ENCODE assay signal across 24 mouse cellular contexts in genomic region chr1:152188700-152189099, GRCm38 (mm10).
DNase-seq lines count a peak whose midpoint lies in the region; ATAC-seq and TF ChIP-seq lines count a peak whose summit lies in the region.
"Had no signal": no experiment of that assay in that cellular context is flagged by ENCODE, and none has a peak within 500 bp of the region (broad histone marks: within the 10 kb centered on the region; RNA-seq: fewer than 3 reads in every experiment).

No protein-coding gene starts in this region.

- no peaks in the 10 kb centered on the region for H3K36me3 ChIP-seq in embryonic facial prominence, embryonic 14.5 days (ENCODE audit: control insufficient read depth, insufficient read depth, low read length)
- no peaks in the 10 kb centered on the region for H3K36me3 ChIP-seq in embryonic facial prominence, embryonic 10.5 days (replicated peaks)
- H3K36me3 ChIP-seq in hindbrain, embryonic 14.5 days (replicated peaks; ENCODE audit: control insufficient read depth, insufficient read depth), result no peaks in the 10 kb centered on the region
- H3K36me3 ChIP-seq in hindbrain, embryonic 13.5 days, result no peaks in the 10 kb centered on the region
- H3K36me3 ChIP-seq in midbrain, embryonic 14.5 days (ENCODE audit: control insufficient read depth, insufficient read depth, low read length), result no peaks in the 10 kb centered on the region
- no peaks in the 10 kb centered on the region for H3K36me3 ChIP-seq in midbrain, postnatal 0 days (ENCODE audit: insufficient read depth, low read length)
- H3K36me3 ChIP-seq: embryonic facial prominence, embryonic 12.5 days; forebrain, embryonic 12.5 days; forebrain, embryonic 15.5 days; heart, embryonic 12.5 days; heart, embryonic 15.5 days; hindbrain, embryonic 15.5 days; intestine, embryonic 15.5 days had no signal

- 0 out of 2 replicates have a peak overlapping the region, but pooled peaks have one; percentile 29 for H3K27ac ChIP-seq in embryonic facial prominence, embryonic 14.5 days (replicated peaks; ENCODE audit: low read depth, low read length)
- H3K27ac ChIP-seq in embryonic facial prominence, embryonic 10.5 days (replicated peaks), result no peak overlapping the region
- 0 out of 2 replicates have a peak overlapping the region, but pooled peaks have one; percentile 11 for H3K27ac ChIP-seq in hindbrain, embryonic 14.5 days
- H3K27ac ChIP-seq in hindbrain, embryonic 13.5 days, result no peak overlapping the region; the same call in 1 of the 2 replicates
- H3K27ac ChIP-seq in midbrain, embryonic 14.5 days (replicated peaks; ENCODE audit: low read depth, low read length), result peak overlapping the region; percentile 17; the same call in 1 of the 2 replicates
- no peak overlapping the region for H3K27ac ChIP-seq in midbrain, postnatal 0 days (ENCODE audit: low read depth, low read length)
- H3K27ac ChIP-seq: embryonic facial prominence, embryonic 12.5 days; forebrain, embryonic 12.5 days; forebrain, embryonic 15.5 days; heart, embryonic 15.5 days; hindbrain, embryonic 15.5 days; intestine, embryonic 15.5 days had no signal

- no peaks in the 10 kb centered on the region; the same call in 1 of the 2 replicates for H3K4me1 ChIP-seq in embryonic facial prominence, embryonic 14.5 days (ENCODE audit: control insufficient read depth, insufficient read depth, low read length)
- no peaks in the 10 kb centered on the region for H3K4me1 ChIP-seq in embryonic facial prominence, embryonic 10.5 days
- H3K4me1 ChIP-seq in hindbrain, embryonic 14.5 days (replicated peaks; ENCODE audit: control insufficient read depth, insufficient read depth, low read length), result no peaks in the 10 kb centered on the region; the same call in 1 of the 2 replicates
- H3K4me1 ChIP-seq in hindbrain, embryonic 13.5 days (replicated peaks), result peaks cover 9% of the 10 kb centered on the region
- peaks cover 7% of the 10 kb centered on the region for H3K4me1 ChIP-seq in midbrain, embryonic 14.5 days (ENCODE audit: control insufficient read depth, insufficient read depth, low read length)
- no peaks in the 10 kb centered on the region for H3K4me1 ChIP-seq in midbrain, postnatal 0 days (ENCODE audit: insufficient read depth, low read length)
- H3K4me1 ChIP-seq: embryonic facial prominence, embryonic 12.5 days; forebrain, embryonic 15.5 days; heart, embryonic 12.5 days; heart, embryonic 15.5 days; intestine, embryonic 15.5 days had no signal

- H3K27me3 ChIP-seq in embryonic facial prominence, embryonic 14.5 days (replicated peaks; ENCODE audit: control insufficient read depth, insufficient read depth, low read length), result no peaks in the 10 kb centered on the region
- no peaks in the 10 kb centered on the region for H3K27me3 ChIP-seq in embryonic facial prominence, embryonic 10.5 days (replicated peaks; ENCODE audit: low read depth, poor library complexity, severe bottlenecking)
- no peaks in the 10 kb centered on the region for H3K27me3 ChIP-seq in hindbrain, embryonic 14.5 days (ENCODE audit: control insufficient read depth, insufficient read depth, low read length)
- no peaks in the 10 kb centered on the region for H3K27me3 ChIP-seq in hindbrain, embryonic 13.5 days
- no peaks in the 10 kb centered on the region for H3K27me3 ChIP-seq in midbrain, embryonic 14.5 days (ENCODE audit: control insufficient read depth, insufficient read depth, low read length)
- no peaks in the 10 kb centered on the region for H3K27me3 ChIP-seq in midbrain, postnatal 0 days (ENCODE audit: insufficient read depth, low read length)
- H3K27me3 ChIP-seq: embryonic facial prominence, embryonic 12.5 days; forebrain, embryonic 12.5 days; forebrain, embryonic 15.5 days; heart, embryonic 12.5 days; heart, embryonic 15.5 days; hindbrain, embryonic 15.5 days; intestine, embryonic 15.5 days; Patski had no signal

- no peak overlapping the region for H3K9ac ChIP-seq in embryonic facial prominence, embryonic 14.5 days (ENCODE audit: low read depth, low read length)
- H3K9ac ChIP-seq in hindbrain, embryonic 14.5 days, result no peak overlapping the region
- no peak overlapping the region for H3K9ac ChIP-seq in hindbrain, embryonic 13.5 days
- 0 out of 2 replicates have a peak overlapping the region, but pooled peaks have one; percentile 12 for H3K9ac ChIP-seq in midbrain, embryonic 14.5 days (replicated peaks; ENCODE audit: low read length)
- no peak overlapping the region for H3K9ac ChIP-seq in midbrain, postnatal 0 days (replicated peaks; ENCODE audit: low read length, poor library complexity, severe bottlenecking)
- H3K9ac ChIP-seq: embryonic facial prominence, embryonic 12.5 days; forebrain, embryonic 12.5 days; forebrain, embryonic 15.5 days; heart, embryonic 12.5 days; heart, embryonic 15.5 days; hindbrain, embryonic 15.5 days; intestine, embryonic 15.5 days had no signal

- H3K4me3 ChIP-seq in embryonic facial prominence, embryonic 14.5 days (ENCODE audit: low read depth, low read length), result no peak overlapping the region
- H3K4me3 ChIP-seq in embryonic facial prominence, embryonic 10.5 days, result no peak overlapping the region
- H3K4me3 ChIP-seq in hindbrain, embryonic 14.5 days (replicated peaks; ENCODE audit: low read length), result no peak overlapping the region
- no peak overlapping the region for H3K4me3 ChIP-seq in hindbrain, embryonic 13.5 days
- no peak overlapping the region for H3K4me3 ChIP-seq in midbrain, embryonic 14.5 days (replicated peaks; ENCODE audit: low read depth, low read length)
- H3K4me3 ChIP-seq in midbrain, postnatal 0 days (ENCODE audit: low read depth, low read length), result no peak overlapping the region
- H3K4me3 ChIP-seq: embryonic facial prominence, embryonic 12.5 days; erythroblast, embryonic 14.5 days; forebrain, embryonic 12.5 days; forebrain, embryonic 15.5 days; heart, embryonic 12.5 days; heart, embryonic 15.5 days; hindbrain, embryonic 15.5 days; intestine, embryonic 15.5 days had no signal

- no peak for TF ChIP-seq CTCF in midbrain, postnatal 0 days (IDR thresholded peaks at IDR 0.05)

- 63% methylated on average over 6 of the region's 6 CpGs for WGBS in embryonic facial prominence, embryonic 14.5 days
- 74% methylated on average over 6 of the region's 6 CpGs for WGBS in embryonic facial prominence, embryonic 10.5 days
- 29% methylated on average over 6 of the region's 6 CpGs for WGBS in hindbrain, embryonic 14.5 days
- 28% methylated on average over 6 of the region's 6 CpGs for WGBS in hindbrain, embryonic 13.5 days
- WGBS in midbrain, embryonic 14.5 days, result 24% methylated on average over 6 of the region's 6 CpGs
- 30% methylated on average over 6 of the region's 6 CpGs for WGBS in midbrain, postnatal 0 days

- H3K4me2 ChIP-seq in embryonic facial prominence, embryonic 14.5 days (ENCODE audit: low read depth, low read length), result no peak overlapping the region
- no peak overlapping the region for H3K4me2 ChIP-seq in hindbrain, embryonic 14.5 days (replicated peaks)
- no peak overlapping the region for H3K4me2 ChIP-seq in hindbrain, embryonic 13.5 days
- no peak overlapping the region for H3K4me2 ChIP-seq in midbrain, embryonic 14.5 days (ENCODE audit: low read length)
- no peak overlapping the region for H3K4me2 ChIP-seq in midbrain, postnatal 0 days (ENCODE audit: low read depth, low read length, poor library complexity, severe bottlenecking)
- H3K4me2 ChIP-seq: embryonic facial prominence, embryonic 12.5 days; forebrain, embryonic 12.5 days; forebrain, embryonic 15.5 days; heart, embryonic 12.5 days; heart, embryonic 15.5 days; hindbrain, embryonic 15.5 days; intestine, embryonic 15.5 days had no signal

- no peaks in the 10 kb centered on the region for H3K9me3 ChIP-seq in embryonic facial prominence, embryonic 14.5 days (ENCODE audit: control insufficient read depth, low read length)
- H3K9me3 ChIP-seq in embryonic facial prominence, embryonic 10.5 days, result no peaks in the 10 kb centered on the region
- H3K9me3 ChIP-seq in hindbrain, embryonic 14.5 days (ENCODE audit: control insufficient read depth, low read length), result no peaks in the 10 kb centered on the region
- H3K9me3 ChIP-seq in hindbrain, embryonic 13.5 days, result no peaks in the 10 kb centered on the region
- H3K9me3 ChIP-seq in midbrain, embryonic 14.5 days (ENCODE audit: control insufficient read depth, low read length), result no peaks in the 10 kb centered on the region
- no peaks in the 10 kb centered on the region for H3K9me3 ChIP-seq in midbrain, postnatal 0 days (ENCODE audit: low read length)
- H3K9me3 ChIP-seq: embryonic facial prominence, embryonic 12.5 days; forebrain, embryonic 12.5 days; forebrain, embryonic 15.5 days; heart, embryonic 12.5 days; heart, embryonic 15.5 days; hindbrain, embryonic 15.5 days; intestine, embryonic 15.5 days had no signal

- 0 out of 2 replicates have a peak, but pooled peaks have one; percentile 30 for ATAC-seq in embryonic facial prominence, embryonic 14.5 days (ENCODE audit: low read depth)
- ATAC-seq in hindbrain, embryonic 14.5 days (ENCODE audit: low FRiP score), result no peak
- ATAC-seq in hindbrain, embryonic 13.5 days (ENCODE audit: low FRiP score), result no peak
- ATAC-seq in midbrain, embryonic 14.5 days (ENCODE audit: low FRiP score, low TSS enrichment), result no peak
- ATAC-seq in midbrain, postnatal 0 days (ENCODE audit: low FRiP score), result no peak
- ATAC-seq: forebrain, embryonic 15.5 days; intestine, embryonic 15.5 days; Patski had no signal

- DNase-seq in embryonic facial prominence, embryonic 14.5 days (ENCODE audit: low spot score), result peak; percentile 32
- DNase-seq in embryonic facial prominence, embryonic 10.5 days (ENCODE audit: low spot score), result no peak
- DNase-seq in hindbrain, embryonic 14.5 days (ENCODE audit: low spot score), result no peak
- peak; percentile 56 for DNase-seq in midbrain, embryonic 14.5 days
- DNase-seq in midbrain, postnatal 0 days (ENCODE audit: low spot score), result no peak
- DNase-seq: adrenal gland, postnatal 10 days; adrenal gland, postnatal 36 days; cerebellum, adult 18-20 months; cerebellum, adult 9-10 months; cerebellum, postnatal 14 days; gastrocnemius, postnatal 25 days; heart, adult 18-20 months; heart, postnatal 10 days; heart, postnatal 36 days had no signal

Comparison
In these comparisons a context has a peak if more than half of its experiments do, and no peak if none do; other contexts are left out.
1. DNase-seq: peak in embryonic facial prominence, embryonic 14.5 days (single experiment) and midbrain, embryonic 14.5 days (single experiment); none in embryonic facial prominence, embryonic 10.5 days (single experiment), hindbrain, embryonic 14.5 days (single experiment) and midbrain, postnatal 0 days (single experiment).
2. H3K27ac ChIP-seq: peak in embryonic facial prominence, embryonic 14.5 days (single experiment), hindbrain, embryonic 14.5 days (single experiment) and midbrain, embryonic 14.5 days (single experiment); none in embryonic facial prominence, embryonic 10.5 days (single experiment), hindbrain, embryonic 13.5 days (single experiment) and midbrain, postnatal 0 days (single experiment).